8 mouse cellular contexts compared by ENCODE assay signal in the genomic region with DNA sequence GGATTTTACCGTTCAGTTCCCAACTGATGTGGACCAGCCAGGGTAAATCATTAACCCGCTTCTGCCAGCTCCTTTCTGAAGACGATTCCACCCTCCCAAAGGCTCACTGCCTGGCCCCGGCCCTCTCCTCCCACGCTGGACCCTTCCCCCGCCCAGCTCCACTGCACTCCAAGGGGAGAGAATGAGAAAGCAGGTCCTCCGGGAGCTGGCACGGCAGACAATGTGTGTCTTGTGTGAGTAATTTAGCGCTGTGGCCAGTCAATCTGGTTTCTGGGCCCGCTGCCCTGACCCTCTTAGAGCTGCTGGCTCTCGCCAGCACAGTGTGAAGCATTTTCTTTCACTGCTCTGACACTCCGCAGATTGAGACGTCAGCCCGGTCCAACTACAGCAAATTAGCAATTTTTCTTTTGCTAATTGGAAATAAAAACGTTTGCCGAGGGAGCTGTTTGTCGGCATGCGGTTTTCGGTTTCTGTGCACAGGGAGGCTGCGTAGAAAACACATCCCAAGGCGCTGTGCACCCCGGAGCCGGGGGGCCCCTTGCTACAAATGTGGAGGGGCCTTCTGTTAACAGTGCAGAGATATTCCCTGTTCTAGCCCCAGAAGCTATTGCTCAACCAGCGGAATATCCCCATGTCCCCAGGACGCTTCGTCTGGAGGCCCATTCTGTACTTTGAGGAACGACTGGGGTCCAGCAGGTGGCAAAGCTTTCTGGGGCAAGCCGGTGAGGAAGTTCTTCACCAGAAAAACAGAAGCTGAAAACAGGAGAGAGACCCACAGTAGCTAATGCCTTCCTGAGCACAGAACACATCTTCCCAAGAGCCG.
DNase-seq lines count a peak whose midpoint lies in the region; ATAC-seq and TF ChIP-seq lines count a peak whose summit lies in the region.

No protein-coding gene starts in this region.

- H3K4me1 ChIP-seq in hindbrain, postnatal 0 days (ENCODE audit: insufficient read depth, low read length): peaks cover 35% of the 10 kb centered on the region
- H3K4me1 ChIP-seq in lung, embryonic 15.5 days: peaks cover 71% of the 10 kb centered on the region

- no peaks in the 10 kb centered on the region for H3K9me3 ChIP-seq in hindbrain, postnatal 0 days (ENCODE audit: low read length)
- H3K9me3 ChIP-seq in lung, embryonic 15.5 days: no peaks in the 10 kb centered on the region

- peaks cover 27% of the 10 kb centered on the region for H3K27me3 ChIP-seq in hindbrain, postnatal 0 days (ENCODE audit: insufficient read depth, low read length)
- H3K27me3 ChIP-seq in lung, embryonic 15.5 days: peaks cover 12% of the 10 kb centered on the region

- peak overlapping the region; percentile 38; the same call in 1 of the 2 replicates for H3K4me2 ChIP-seq in hindbrain, postnatal 0 days (ENCODE audit: low read depth, low read length)
- peak overlapping the region; percentile 28 for H3K4me2 ChIP-seq in lung, embryonic 15.5 days

- peak; percentile 77 for DNase-seq in adrenal gland, postnatal 14 days
- DNase-seq in embryo, embryonic 9.5 days (ENCODE audit: extremely low spot score): peak; percentile 72
- peak; percentile 52 to 55 for DNase-seq in gastrocnemius, postnatal 36 days
- peak; percentile 95 for DNase-seq in hindbrain, postnatal 0 days (ENCODE audit: low spot score)
- DNase-seq in layer of hippocampus, postnatal 36 days: peak; percentile 80 to 86
- peak; percentile 53 for DNase-seq in retina, postnatal 7 days (ENCODE audit: low read depth, low spot score)

- H3K9ac ChIP-seq in hindbrain, postnatal 0 days (replicated peaks; ENCODE audit: low read length): no peak overlapping the region
- no peak overlapping the region for H3K9ac ChIP-seq in lung, embryonic 15.5 days

- H3K4me3 ChIP-seq in hindbrain, postnatal 0 days (ENCODE audit: low read length): no peak overlapping the region
- no peak overlapping the region for H3K4me3 ChIP-seq in lung, embryonic 15.5 days

- WGBS in hindbrain, postnatal 0 days: 10% methylated on average over 29 of the region's 29 CpGs
- 24% methylated on average over 29 of the region's 29 CpGs for WGBS in lung, embryonic 15.5 days

- peak; percentile 40 for TF ChIP-seq CTCF in hindbrain, postnatal 0 days (IDR thresholded peaks at IDR 0.05; ENCODE audit: low read depth)

- no peaks in the 10 kb centered on the region for H3K36me3 ChIP-seq in hindbrain, postnatal 0 days (ENCODE audit: insufficient read depth, low read length)
- H3K36me3 ChIP-seq in lung, embryonic 15.5 days: no peaks in the 10 kb centered on the region

- peak overlapping the region; percentile 32; the same call in 1 of the 2 replicates for H3K27ac ChIP-seq in hindbrain, postnatal 0 days
- peak overlapping the region; percentile 78 for H3K27ac ChIP-seq in lung, embryonic 15.5 days

- ATAC-seq in hindbrain, postnatal 0 days: peak; percentile 93
- ATAC-seq in lung, embryonic 15.5 days (ENCODE audit: borderline replicate concordance, extremely low read depth, low FRiP score, low TSS enrichment): peak; percentile 63; the same call in 1 of the 2 replicates
- ATAC-seq in activated CD4-positive, CD25-positive, alpha-beta regulatory T cell, adult 4 months: no peak

- intact Hi-C loops in gastrocnemius, postnatal 36 days (cut with DNase I): no loop called here
